Mouse (Mus musculus): ENCODE measurements around the gene Tnrc6a.

Gene Tnrc6a

DNA sequence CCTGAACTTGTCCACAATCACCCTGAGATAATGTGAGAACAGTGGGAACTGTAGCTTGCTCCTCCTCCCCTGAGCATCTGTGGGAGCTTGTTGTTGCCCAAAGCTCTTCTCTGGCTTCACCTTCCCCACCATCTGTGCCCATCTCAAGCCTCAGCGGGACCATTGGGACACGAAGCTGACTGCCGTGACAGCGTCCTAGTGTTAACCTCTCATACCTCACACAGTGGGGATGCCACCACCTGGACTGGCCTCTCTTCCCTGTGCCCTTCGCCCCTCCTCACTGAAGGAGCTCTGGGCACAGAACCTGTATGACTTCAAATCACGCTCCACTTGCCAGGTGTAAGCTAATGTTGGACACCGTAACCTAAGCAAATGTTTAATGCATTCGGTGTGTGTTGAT, 71.0 kb downstream of the Tnrc6a start:
- DNase-seq = no peak

DNA sequence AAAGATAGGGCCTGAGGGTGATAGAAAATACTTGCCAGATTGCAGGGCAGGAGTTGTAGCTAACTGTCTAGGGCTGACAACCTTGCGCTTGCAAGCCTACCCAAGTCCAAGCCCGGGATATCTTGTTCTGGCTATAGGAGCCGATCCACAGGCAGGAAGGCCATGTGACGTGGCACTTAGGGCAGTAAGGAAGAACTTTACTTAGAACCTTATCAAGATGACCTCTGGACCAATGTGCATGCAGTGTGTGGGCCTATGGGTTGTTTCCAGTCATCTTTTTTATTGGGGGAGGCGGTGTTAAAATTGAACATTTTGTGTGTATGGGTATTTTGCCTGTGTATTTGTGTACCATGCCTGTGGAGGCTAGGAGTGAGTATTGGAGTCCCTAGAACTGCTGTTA, 72.7 kb downstream of the Tnrc6a start:
- DNase-seq = no peak

DNA sequence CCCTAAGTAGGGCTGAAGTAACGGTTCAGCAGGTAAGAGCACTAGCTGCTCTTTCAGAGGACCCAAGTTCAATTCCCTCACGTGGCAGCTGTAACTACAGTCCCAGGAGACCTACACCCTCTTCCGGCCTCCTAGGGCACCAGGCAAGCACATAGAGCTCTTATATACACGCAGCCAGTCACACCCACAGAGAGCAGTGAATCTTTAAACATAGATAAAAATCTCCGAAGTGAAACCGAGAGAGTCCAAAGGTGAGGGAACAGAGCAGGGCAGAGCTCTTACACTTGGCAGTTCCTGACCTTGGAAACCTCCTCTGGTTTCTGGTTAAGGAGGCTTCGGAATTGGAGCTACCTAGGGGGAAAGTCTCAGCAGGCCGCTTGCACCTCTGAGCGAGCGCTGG, 75.0 kb downstream of the Tnrc6a start:
- DNase-seq = no peak

DNA sequence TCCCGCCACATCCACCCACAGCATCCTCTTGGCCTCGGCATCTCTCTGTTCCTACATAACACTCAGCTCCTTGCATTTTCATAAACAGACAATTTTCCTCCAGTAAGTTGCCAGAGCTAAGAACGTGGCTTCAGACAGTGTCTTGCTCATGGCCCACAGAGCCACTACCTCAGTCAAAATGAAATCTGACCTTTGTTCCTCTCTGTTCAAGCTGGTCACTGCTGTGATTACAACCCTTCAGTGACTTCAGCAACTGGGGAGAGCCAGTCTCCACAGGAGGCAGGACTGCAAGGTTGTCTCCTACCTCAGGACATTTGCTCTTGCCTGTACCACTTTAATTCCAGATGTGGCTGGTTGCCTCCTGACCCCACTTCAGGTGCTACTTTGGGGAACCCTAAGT, 75.5 kb downstream of the Tnrc6a start:
- DNase-seq = no peak

DNA sequence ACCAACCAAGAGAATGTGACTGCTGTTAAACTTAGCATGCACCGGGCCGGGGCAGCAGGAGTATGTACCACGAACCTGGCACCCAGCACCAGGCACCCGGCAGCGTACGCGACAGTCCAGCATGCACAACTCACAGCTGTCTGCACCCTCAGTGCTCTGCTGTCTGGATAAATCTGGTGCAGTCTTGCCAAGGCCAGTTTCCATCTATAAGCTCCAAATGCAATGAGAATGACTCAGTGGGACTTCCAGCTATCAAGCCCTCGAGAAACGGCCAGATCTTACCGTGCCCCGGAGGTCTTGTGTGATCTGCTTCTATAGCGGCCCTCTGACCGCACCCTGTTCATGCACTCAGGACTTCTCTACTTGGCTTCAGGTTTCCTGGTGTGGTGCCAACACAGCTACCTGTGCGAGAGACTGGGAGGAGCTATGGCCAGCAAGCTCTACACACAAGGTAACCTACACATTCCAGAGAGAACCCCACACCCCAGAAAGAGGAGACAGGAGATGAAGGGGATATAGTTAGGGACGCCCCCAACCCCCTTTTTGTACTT, 76.0 kb downstream of the Tnrc6a start:
- DNase-seq = no peak

DNA sequence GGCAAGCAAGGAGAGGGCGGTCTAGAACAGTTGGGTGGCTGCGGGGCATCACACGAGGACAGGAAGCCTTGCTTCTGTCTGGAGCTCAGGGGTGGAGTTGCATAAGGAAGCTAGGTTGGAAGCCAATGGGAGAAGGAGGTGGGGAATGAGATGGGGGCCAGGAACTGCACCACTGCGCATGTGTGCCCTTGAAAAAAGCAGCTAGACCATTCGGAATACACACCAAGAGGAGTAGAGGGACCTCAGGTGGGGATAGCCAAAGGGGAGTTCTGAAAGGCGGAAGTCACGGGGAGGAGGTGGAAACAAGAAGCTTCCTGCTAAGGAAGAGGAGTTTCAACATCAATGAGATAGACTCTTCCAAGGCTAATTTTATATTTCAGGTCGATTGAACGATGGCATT, 77.0 kb downstream of the Tnrc6a start:
- no peak for DNase-seq

DNA sequence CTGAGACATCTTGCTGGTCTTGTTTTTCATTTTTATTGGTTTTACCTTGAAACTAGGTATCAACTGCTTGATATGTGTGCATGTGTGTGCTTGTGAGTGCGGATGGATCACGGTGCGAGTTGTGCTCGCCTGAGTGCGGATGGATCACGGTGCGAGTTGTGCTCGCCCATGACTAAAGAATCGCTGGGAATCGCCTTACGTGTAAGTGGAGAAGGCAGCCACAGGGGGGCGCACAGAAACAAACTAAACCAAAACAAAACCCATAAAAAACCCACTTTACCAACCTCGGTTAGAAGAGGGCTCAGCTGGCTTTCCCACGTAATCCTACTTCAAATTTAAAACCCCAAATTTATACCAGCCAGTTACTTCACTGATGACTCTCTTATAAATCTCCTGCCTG, 81.6 kb downstream of the Tnrc6a start:
- peak; percentile 43 for DNase-seq

DNA sequence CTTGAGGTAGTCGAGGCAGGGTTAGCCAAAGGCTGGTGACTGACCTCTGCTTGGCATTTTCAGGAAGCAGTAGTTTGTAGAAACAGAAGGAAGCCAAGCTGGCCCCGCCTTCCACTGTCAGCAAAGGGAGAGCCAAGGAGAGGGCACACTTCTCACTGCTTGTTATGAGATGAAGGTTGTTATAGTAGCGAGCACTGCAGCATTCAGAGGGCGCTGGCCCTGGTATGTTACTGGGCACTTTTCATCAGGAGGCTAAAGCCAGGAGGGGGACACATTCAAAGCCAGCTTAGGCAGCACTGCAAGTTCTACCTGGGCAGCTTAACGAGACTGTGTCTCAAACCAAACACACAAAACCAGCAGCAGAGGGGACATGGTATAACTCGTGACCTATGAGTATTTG, 83.9 kb downstream of the Tnrc6a start:
- no peak for DNase-seq

DNA sequence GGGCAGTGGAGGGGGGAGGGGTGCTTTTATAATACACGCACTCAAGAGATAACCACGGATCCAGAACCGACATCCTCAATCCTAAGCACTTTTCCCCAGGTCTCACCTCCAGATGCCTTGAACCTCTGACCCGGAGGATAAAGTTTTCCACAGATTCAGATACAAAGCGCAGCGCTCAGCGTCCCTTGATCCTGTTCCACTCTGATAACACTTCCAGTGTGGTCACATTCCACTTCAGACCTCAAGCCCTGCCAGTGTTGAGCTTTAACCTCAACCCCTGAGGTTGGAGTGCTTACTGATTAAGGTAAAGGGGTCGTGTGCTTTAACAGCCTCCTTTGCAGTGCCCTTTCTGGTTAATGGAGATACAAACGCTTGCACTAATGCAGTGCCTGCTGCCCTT, 86.2 kb downstream of the Tnrc6a start:
- DNase-seq = no peak

DNA sequence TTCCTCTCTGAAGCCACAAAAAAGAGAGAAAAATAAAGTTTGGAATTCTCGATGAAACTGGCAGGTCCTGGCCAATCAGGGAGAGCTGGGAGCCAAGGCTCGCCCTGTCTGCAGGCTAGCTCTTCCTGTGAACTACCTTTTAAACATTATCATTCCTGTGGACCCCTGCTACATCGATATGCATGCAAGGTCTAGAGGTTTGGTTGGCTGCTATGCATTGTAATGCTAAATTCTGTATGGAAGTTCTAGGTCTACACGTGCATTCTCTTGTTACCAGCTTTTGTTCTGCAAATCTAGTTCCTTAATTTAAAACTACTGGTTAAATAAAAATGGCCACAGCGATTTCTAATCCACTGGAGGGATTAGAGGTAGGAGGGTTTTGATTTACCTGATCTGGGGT, 87.8 kb downstream of the Tnrc6a start:
- no peak for DNase-seq

DNA sequence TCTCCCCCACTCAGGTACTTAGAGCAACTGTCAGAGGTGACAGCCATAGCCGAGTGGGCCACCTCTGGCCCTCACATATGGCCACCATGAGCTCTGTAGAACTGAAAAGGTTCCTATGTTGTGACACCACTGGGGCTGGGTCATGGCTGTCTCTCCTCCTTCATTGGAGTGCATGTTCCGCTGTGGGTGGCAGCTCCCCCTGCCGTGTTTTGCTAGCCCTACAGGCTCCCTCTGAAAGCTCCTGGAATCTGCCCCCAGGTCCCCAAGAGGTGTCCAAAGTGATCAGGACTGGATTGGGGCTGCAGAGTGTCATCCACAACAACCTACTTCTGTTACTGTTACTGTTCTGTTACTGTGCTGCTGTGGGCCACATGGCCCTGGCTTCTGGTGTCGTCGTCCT, 88.6 kb downstream of the Tnrc6a start:
- no peak for DNase-seq

DNA sequence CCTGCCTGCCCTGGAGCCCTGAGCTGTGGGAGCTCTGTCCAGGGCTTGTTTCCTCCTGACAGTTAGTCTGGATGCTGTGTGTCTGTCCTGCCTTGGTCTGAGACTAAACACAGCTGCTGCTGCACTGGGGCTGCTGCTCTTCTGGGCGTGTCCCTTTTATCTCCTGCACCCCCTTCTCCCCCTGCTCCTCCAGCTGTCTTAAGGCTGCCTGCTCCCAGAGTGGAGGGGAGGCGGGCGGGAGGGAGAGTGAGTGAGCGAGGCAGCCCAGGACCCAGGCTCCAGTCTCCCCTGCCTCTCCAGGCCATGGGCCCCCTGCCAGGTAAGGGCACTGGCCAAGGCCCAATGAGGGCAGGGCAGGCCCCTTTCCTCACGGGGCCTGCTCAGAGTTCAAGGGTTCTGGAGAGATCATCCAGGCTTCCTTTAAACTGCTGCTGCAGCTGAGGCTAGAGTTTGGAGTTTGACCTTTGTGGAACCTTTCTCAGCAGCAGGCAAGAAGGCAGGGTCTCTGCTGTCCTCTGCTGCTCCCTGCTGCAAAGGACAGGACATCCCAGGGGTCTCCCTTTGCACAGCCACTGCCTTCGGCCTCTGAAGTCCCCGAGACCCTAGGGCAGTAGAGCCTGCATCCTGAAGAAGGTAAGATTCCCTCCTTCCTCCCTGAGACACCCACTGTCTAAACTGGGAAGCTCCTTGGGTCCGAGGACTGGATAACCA, 90.8 kb downstream of the Tnrc6a start, which contains the start of gene Slc5a11:
Gene Slc5a11 (plus strand): TSS at position 416 of the 711 bp plus-strand sequence.
- DNase-seq = no peak

DNA sequence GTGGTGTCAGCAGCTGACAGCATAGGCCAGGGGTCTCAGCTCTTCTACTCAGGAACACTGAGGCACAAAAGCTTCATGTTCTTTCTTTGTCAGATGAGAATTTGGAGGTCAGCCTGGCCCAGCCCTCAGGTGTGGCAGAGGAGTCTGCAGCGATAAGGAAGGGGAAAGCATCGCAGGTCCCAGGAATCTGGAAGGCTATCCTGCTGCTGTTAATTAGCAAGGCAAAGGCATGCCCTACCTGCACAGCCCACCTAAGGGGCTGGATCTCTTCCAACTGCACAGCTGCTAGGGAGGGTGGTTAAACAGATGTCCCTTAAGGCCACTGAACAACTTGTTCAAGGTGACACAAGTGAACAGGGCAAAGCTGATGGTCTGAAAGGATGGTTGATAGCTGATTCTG, 91.5 kb downstream of the Tnrc6a start:
- no peak for DNase-seq

DNA sequence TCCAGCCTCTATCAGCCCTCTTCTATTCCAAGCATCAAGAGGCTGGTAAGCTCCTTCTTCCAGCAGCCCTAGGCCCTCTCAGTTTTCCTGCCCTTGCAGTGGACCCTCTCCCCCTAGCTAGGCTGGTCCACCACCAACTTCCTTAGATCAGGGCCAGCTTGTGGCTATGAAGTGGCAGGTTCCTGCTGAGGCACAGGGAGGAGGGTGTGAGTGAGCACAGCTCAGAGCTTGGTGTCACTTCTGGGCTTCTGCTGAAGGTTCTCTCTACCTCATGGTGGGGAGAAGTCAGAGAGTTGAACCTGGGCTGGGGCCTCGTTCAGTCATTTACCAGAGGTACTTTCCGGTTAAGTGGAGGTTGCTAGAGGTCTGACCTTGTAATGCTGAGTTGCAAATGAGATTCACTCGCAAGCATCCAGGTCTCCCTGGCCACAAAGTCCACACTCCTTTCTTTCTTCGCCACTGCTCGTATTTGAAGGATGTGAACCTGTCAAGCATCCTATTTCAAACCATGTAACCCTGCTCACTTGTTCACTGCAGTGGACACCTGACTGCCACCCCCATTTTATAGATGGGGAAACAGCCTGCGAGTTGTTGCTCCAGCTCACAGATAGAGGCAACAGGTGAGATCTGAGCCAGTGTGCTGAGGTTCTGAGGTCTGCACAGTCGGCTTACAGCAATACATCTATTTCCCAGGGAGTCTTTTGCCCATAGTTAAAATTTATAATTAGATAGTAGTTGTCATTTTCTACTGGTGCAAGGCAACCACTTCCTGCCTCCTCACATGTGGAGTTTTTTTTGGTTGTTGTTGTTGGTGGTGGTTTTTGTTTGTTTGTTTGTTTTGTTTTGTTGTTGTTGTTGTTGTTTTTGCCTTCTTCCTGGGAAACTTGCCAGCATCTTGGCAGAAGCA, 94.0 kb downstream of the Tnrc6a start:
- no peak for DNase-seq

DNA sequence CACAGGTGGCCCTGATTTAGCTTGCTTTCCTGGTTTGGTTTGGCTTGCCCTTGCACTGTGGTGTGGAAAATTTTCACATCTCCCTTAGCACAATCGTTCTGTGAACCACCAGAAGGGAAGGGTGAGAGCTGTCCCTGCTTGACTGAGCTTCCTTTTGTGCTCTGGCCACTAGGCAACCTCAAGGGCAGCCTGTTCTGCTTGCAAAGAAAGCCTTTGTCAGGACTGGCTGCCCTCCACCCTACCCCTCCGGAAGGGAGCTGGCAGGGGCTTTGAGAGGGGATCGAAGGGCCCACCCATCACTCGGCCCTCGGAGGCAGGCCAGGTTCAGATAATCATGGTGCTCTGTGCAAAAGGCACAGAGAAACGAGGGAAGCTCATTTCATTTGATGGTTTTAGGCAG, 94.9 kb downstream of the Tnrc6a start:
- DNase-seq = peak; percentile 75

DNA sequence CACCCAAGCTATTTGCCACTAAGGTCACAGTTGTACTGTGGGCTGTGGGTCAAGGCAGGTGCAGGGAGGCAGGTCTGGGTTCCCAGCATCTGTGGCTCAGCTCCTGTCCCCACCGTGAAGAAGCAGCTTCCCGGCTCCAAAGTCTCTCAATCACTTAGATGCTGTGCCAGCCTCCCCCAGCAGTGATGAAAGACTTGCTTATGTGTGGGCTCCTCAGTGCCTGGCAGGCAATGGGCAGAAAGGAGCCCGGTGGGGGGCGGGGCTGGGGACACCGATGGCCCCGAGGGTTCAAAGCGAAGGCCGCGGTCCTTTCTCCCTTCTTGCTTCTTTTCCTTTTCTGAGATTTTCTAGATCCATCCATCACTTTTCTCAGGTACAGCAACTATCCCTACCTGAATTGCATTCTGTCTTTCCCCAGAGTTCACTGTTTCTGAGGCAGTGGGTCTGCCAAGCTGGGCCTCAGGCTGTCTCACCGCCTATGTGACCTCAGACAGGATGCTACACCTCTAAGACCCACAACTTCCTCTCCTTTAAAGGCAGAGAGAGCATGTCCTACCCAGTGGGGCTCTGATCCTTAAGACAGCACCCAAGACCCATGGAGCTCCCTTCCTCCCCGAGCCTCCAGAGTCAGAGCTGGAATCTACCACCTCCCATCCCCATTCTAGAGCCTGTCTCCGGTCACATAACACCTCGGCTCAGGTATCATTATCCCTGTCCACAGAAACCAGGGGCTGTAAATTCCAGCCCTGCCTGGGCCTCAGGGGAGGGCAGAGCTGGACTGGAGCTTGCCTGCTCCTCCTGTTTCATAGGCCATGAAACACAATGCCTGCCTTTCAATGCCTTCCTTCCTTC, 96.3 kb downstream of the Tnrc6a start:
- DNase-seq = peak; percentile 38

DNA sequence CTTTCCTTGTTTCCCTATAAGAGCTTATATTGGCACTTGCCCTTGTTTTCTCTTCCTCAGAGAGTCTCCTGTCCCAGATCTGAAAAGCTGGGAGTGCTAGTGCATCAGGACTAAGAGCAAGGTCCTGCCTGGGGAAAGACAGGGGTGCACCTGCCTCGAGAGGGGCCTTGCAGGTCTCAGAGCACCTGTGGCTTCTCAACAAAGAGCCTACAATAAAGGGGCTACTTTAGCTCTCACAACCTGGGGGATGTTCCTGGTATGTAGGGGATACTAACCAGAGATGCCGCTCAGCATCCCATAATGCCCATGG, 96.9 kb downstream of the Tnrc6a start:
- DNase-seq = no peak

DNA sequence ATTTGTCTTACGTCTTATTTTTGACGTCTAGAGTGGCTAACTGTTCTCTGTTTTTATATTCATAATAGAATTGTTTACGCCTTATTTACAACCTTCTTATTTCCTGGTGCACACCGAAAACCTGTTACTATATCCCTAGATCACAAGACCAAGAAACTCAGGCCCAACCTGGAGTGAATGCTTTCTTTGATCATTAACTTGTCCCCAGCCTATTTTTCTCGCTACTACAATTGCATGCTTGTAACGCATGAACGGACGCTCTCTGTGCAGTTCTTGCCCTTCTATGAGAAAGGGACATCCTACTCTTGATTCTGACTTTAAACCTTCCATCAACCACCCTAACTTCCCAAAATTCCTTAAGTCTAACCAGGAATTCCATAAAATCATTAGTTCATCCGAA, 100.4 kb downstream of the Tnrc6a start:
- no peak for DNase-seq

DNA sequence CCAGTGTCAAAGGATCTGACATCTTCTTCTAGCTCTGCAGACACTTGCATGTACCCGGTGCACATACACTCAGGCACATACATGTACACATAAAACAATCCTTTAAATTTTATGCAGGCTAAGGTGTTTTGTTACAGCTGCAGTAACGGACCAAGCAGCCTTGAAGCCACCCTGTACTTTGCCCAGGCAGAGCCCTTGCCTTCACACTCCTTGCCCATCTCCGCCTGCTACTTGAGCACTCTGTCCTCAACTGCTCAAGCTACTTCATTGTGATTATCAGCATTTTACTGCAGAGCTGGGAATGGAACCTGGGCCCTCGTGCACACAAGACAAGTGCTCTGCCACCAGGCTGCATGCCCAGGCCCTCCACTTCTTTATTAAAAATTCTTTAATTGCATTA, 101.5 kb downstream of the Tnrc6a start:
- DNase-seq = no peak

DNA sequence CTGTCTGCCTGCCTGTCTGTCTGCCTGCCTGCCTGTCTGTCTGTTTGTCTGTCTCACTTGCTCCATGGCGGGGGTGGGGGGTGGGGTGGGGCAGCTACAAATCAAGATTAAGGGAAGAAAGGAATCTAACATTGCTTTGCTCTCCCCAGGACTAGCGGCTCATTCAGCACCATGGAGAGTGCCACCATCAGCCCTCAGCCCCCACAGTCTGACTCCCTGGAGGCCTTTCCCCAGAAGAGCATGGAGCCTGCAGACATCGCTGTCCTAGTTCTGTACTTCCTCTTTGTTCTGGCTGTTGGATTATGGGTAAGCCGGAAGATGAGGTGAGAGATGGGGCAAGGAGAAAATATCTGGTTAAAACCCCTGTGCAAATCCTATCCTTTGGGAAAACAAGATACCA, 111.8 kb downstream of the Tnrc6a start:
- no peak for DNase-seq

DNA sequence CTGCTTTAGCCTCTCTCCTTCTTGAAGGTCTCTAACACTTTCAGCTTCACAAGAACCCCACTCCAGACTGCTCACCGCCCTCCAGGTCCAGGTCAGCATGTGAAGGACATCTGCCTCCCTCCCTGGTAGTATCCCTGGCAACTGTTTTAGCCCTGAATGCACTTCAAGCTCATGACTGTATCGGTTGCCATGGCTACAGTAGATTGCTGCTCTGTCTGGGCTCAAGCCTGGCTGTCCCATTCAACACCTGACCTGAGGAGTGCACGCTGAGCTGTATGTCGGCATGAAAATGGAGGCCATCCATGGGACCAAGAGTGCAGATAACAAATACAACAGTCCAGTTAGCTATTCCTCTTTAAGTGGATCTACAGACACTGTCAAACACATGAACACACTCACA, 114.9 kb downstream of the Tnrc6a start:
- no peak for DNase-seq

DNA sequence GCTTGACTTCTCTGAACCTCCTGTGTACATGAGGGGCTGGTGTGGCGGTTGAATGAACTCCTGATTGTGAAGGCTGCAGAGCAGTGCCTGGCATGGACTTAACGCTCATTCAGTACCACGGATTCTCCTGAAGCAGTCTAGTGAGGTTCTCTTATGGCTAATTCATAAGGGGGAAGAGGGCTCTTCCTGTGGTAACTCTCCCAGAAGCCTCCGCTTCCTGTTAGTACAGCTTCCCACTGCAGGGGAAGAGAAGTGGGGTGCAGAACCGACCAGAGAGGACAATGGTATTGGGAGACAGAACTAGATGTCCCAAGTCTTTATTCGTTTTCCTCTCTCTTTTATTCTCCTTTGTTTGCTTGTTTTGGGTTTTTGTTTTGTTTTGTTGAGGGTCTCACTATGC, 116.4 kb downstream of the Tnrc6a start:
- DNase-seq = no peak

DNA sequence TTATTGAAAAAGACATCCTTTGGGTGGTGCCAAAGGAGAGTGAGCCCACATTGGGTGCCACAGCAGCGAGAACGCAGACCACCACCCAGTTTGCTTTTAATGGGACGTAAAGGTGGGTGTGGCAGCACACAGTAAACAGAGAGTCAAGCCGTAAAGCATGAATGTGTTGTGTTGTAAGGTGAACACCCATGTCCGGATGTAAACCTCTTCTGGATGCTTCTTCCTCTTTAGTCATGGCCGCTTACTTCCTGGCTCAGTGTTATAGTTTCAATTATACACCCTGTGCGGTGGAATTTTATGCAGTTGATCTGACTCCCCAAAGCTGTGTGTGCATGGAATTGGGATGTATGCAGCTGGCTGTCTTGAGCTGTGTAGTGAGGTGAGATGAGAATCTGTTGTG, 118.6 kb downstream of the Tnrc6a start:
- no peak for DNase-seq

Measured in layer of hippocampus, adult 9-11 months (tissue).